Mouse (Mus musculus) heart, adult 11 months (tissue): ENCODE results near the gene 1110059E24Rik.

Source experiments
- DNase-seq: peaks from one replicate; pipeline ENCODE4 v3.0.0; 2022

1110059E24Rik gene

GRCm38 (mm10) chr19:21652285-21653171, at the start of gene 1110059E24Rik:
Gene 1110059E24Rik, minus strand, starts transcription at chr19:21652976.
- DNase-seq, result peak; percentile 100

GRCm38 (mm10) chr19:21680986-21681385, 28.2 kb upstream of the 1110059E24Rik start:
- DNase-seq, result no peak

- DNase-seq, result no peak
Observed at GRCm38 (mm10) chr19:21680091-21680490, 27.3 kb upstream of the 1110059E24Rik start.

- DNase-seq, result peak; percentile 84
Observed at GRCm38 (mm10) chr19:21674354-21675096, 21.7 kb upstream of the 1110059E24Rik start.

GRCm38 (mm10) chr19:21669650-21670049, 16.9 kb upstream of the 1110059E24Rik start:
- DNase-seq, result no peak

GRCm38 (mm10) chr19:21663756-21664456, 11.1 kb upstream of the 1110059E24Rik start:
- no peak for DNase-seq

GRCm38 (mm10) chr19:21660734-21661133, 8.0 kb upstream of the 1110059E24Rik start:
- DNase-seq, result no peak

GRCm38 (mm10) chr19:21654788-21655187, 2.0 kb upstream of the 1110059E24Rik start:
- DNase-seq, result no peak

- DNase-seq, result peak; percentile 95
Observed at GRCm38 (mm10) chr19:21653172-21653981, 601 bp upstream of the 1110059E24Rik start, which contains the start of gene Abhd17b. Gene Abhd17b, plus strand, starts transcription at chr19:21653185.

- DNase-seq, result no peak
Observed at GRCm38 (mm10) chr19:21651664-21652063, 1.1 kb downstream of the 1110059E24Rik start.

GRCm38 (mm10) chr19:21646142-21646541, 6.6 kb downstream of the 1110059E24Rik start:
- DNase-seq, result peak; percentile 88

GRCm38 (mm10) chr19:21645301-21645700, 7.5 kb downstream of the 1110059E24Rik start:
- DNase-seq, result no peak

- DNase-seq, result no peak
Observed at GRCm38 (mm10) chr19:21643935-21644334, 8.8 kb downstream of the 1110059E24Rik start.

- peak; percentile 25 for DNase-seq
Observed at GRCm38 (mm10) chr19:21637672-21638071, 15.1 kb downstream of the 1110059E24Rik start.

GRCm38 (mm10) chr19:21636907-21637306, 15.9 kb downstream of the 1110059E24Rik start:
- DNase-seq, result no peak

- DNase-seq, result no peak
Observed at GRCm38 (mm10) chr19:21635406-21635805, 17.4 kb downstream of the 1110059E24Rik start.

- DNase-seq, result no peak
Observed at GRCm38 (mm10) chr19:21630656-21631331, 22.0 kb downstream of the 1110059E24Rik start.

- DNase-seq, result no peak
Observed at GRCm38 (mm10) chr19:21629501-21629900, 23.3 kb downstream of the 1110059E24Rik start.

- DNase-seq, result no peak
Observed at GRCm38 (mm10) chr19:21629030-21629429, 23.7 kb downstream of the 1110059E24Rik start.

- DNase-seq, result peak; percentile 41
Observed at GRCm38 (mm10) chr19:21628440-21628839, 24.3 kb downstream of the 1110059E24Rik start.

- peak; percentile 39 for DNase-seq
Observed at GRCm38 (mm10) chr19:21626271-21626988, 26.3 kb downstream of the 1110059E24Rik start.
